Mouse (Mus musculus) gastrocnemius, postnatal 14 days (tissue): ENCODE measurements around the gene Cnst. TPM values are rescaled to one million over a fixed set of nuclear protein-coding genes. Genes with fewer than 3 reads are reported as not detected.
"Not testable (repeated sequence)": the region's sequence is repeated elsewhere in the genome, so short reads cannot be mapped to it uniquely, and the experiment has no call there.

ENCODE experiments used
- DNase-seq: peaks from one replicate; pipeline ENCODE4 v3.0.0; 2021; ENCODE audit warnings: mixed read lengths
- intact Hi-C: fragments of 180-260 bp; cut with DNase I; formaldehyde crosslinking; loops from one replicate; pipeline ENCODE4 v1.15.1; 2025; ENCODE audit warnings: low total_unique reads
- long read RNA-seq, 2 experiments: library from polyadenylated mRNA; stranded (forward); transcript quantifications; one replicate each; pipeline ENCODE4 v2.0.0; 2021
- total RNA-seq, 2 experiments: library from RNA; stranded (reverse); gene quantifications; 2 replicates each; pipeline ENCODE4 v1.2.3; 2021

Cnst gene
- total RNA-seq, result 10 to 100 TPM; 23.4 to 25.9 TPM
- long read RNA-seq, experiment 1, full-length matches to known transcripts, result 6 of 8 reads
- long read RNA-seq, experiment 1, partial matches to known transcripts, result 0 of 8 reads
- long read RNA-seq, experiment 1, other reads (novel, unspliced or antisense), result 2 of 8 reads
- long read RNA-seq, experiment 2, full-length matches to known transcripts, result 16 of 25 reads
- long read RNA-seq, experiment 2, partial matches to known transcripts, result 6 of 25 reads
- long read RNA-seq, experiment 2, other reads (novel, unspliced or antisense), result 3 of 25 reads

DNA sequence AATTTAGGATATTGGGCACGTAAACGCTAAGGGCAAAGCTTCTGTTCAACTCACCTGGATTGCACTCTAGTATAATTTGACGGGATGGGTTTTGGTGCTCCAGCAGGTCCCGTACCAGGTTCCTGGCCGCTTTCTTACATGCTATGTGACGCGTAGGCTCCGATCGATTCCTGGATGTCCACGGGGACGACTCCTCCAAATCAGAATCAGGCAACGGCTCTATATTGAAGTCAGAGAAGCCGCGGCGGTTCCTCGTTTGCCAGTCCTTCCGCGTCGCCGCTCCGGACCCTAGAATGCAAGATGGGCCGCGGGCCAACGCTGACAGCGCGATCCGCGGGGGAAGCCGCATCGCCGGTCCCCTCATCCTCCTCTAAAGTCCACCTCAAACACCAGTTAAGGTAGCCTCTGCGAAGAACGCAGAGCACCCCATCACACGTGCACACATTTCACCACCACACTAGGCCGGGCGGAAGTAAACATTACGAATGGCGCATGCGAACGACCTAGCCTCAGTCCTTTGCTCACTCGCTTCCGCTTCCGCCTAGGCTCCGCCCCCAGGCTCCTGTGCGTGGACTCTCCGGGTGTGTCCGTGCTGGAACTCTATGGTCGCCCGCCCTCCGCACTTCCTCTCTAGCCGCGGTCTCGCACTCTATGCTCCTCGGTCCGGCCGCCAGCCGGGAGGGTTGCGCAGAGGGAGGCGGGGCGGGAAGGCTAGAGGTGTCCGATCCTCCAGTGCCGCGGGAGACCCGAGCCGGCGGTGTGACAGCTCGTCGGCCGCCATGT is at the start of gene Cnst, which contains the start of gene Tfb2m:
TSS of gene Cnst (plus strand) at position 603 of the 783 bp plus-strand sequence.
TSS of gene Tfb2m (minus strand) at position 500 of the 783 bp plus-strand sequence.
- intact Hi-C loops, result not testable (repeated sequence)
- DNase-seq, result peak; percentile 98

DNA sequence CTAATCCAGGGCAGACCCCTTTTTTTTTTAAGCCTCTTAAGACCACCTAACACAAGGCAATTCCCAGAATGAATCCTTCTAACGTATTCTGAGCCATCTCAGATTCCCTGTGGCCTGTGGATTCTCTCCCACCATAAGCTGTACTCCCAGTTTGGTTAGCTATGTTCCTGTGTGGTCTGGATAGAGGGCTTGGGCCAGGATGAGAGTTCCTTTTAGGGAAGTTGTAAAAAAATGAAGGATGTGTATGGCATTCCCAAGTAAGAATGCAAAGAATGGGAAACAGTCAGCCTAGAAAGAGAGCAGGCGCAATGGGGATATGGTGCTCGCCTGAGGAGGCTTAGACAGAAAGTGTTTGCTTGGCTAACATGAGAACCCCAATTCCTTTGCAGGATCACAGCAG is 46.9 kb upstream of the Cnst start:
- intact Hi-C loops, result no loop called here
- DNase-seq, result no peak

GRCm38 (mm10) chr1:179502565-179502964 is 43.6 kb upstream of the Cnst start:
- no peak for DNase-seq
- intact Hi-C loops, result loop anchor here (10.0 kb wide), 1 partner anchor 232 kb away; no protein-coding TSS in a partner anchor

- intact Hi-C loops, result loop anchor here (5.0 to 10.0 kb wide), 2 partner anchors 121 to 228 kb away; no protein-coding TSS in a partner anchor
- no peak for DNase-seq
Observed at GRCm38 (mm10) chr1:179506530-179507315, 39.4 kb upstream of the Cnst start.

DNA sequence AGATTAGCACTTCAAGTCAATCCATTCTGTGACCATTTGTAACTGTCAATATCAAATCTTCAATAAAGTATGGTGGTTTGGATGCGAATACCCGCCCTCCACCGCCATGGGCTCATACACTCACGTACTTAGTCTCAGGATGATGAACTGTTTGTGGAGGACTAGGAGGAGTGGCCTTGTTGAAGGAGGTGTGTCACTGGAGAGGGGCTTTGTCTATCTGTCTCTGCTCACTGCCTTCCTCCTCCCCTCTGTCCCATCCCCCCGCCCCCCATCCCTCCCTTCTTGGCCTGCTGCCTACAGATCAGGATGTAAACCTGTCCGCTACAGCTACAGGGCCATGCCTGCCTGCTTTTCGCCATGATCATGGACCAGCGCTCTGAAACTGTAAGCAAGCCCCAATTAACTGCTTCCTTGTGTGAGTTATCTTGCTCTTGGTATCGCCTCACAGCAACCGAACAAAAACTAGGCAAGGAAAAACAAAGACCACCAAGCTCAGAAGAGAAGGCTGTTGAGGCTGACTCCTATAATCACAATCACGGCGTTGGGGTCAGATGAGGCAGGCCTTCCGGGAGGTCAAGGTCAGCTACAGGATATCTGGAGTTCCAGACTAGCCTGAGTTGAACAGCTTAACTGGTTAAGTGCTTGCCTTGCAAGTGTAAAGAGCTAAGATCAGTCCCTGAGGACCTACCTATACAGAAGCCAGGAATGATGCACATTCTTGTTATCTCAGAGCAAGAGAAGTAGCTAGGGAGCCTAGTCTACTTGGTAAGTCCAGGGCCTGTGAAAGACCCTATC is 35.4 kb upstream of the Cnst start:
- intact Hi-C loops, result no loop called here
- DNase-seq, result no peak

GRCm38 (mm10) chr1:179511895-179512294 is 34.3 kb upstream of the Cnst start:
- intact Hi-C loops, result no loop called here
- DNase-seq, result no peak

GRCm38 (mm10) chr1:179516941-179517712 is 29.0 kb upstream of the Cnst start:
- DNase-seq, result no peak
- intact Hi-C loops, result loop anchor here (5.0 kb wide), 1 partner anchor 105 kb away; no protein-coding TSS in a partner anchor

DNA sequence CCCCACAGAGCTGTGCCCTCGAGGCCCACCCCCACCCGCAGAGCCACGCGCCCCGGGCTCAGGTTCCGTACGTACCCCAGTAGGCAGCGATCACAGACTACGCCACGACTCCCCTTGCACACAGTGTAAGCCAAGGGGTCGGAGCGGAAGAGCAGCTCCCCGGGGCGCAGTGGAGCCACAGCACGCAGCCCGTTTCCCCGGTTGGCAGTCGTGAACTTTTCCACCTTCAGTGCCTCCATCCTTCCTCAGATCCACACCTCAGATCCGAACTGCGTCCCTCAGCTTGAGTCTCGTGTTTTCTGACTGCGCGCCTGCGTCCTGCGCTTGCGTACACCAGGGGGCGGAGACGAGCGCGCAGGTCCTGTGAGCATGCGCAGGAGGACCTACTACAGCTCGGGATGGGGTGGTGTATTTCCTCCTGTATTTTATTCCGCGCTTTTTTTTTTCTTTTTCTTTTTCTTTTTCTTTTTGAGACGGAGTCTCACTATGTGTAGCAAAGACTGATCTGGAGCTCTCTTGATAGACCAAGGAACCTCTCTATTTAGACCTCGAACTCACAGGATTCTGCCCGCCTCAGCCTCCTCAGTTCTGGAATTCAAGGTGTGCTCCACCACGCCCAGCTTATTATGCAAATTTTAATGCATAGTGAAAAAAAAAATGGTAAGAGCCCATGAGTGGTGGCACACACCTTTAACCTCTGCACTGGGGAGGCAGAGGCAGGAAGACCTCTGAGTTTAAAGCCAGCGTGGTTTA is 28.3 kb upstream of the Cnst start, which contains the start of gene Smyd3:
TSS of gene Smyd3 (minus strand) at position 329 of the 753 bp plus-strand sequence.
- intact Hi-C loops, result loop anchor here (5.0 kb wide), 1 partner anchor 104 kb away; no protein-coding TSS in a partner anchor
- DNase-seq, result peak; percentile 79

GRCm38 (mm10) chr1:179519901-179520300 is 26.3 kb upstream of the Cnst start:
- DNase-seq, result no peak
- intact Hi-C loops, result loop anchor here (5.0 kb wide), 1 partner anchor 102 kb away; no protein-coding TSS in a partner anchor

DNA sequence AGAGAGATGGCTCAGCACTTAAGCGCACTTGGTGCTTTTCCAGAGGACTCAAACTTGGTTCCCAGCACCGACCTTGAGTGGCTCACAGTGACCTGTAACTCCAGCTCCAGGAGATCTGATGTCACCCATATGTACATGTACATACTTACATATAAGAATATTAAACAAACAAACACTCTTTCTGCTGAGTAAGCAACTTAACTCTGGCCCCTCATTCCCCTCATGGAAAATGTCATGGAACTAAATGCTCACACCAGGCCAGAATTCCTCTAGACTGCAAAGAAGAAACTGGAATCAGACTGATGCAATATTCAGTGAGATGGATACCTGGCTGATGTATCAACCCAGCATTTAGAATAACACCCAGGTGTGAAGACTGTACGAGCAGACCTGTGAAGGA is 7.1 kb upstream of the Cnst start:
- intact Hi-C loops, result loop anchor here (10.0 kb wide), 1 partner anchor 216 kb away; no protein-coding TSS in a partner anchor
- no peak for DNase-seq

GRCm38 (mm10) chr1:179539887-179540286 is 6.3 kb upstream of the Cnst start:
- intact Hi-C loops, result loop anchor here (5.0 to 10.0 kb wide), 2 partner anchors 72 to 215 kb away; no protein-coding TSS in a partner anchor
- no peak for DNase-seq

DNA sequence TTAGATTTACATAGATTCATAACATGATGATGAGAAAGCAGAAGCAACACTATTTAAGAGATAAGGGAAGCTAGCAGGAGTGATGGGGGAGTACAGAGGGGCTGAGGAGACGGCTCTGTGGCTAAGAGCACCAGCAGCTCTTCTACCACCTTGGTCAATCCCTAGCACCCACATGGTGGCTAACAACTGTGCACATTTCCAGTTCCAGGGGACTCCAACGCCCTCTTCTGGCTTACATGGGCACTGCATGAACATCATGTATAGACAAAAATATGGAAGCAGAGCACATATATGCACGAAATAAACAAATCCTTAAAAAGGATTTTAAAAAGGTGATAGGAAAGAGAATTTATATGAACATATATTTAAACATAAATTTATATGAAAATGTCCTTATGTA is 4.7 kb upstream of the Cnst start:
- intact Hi-C loops, result loop anchor here (5.0 kb wide), 1 partner anchor 71 kb away; no protein-coding TSS in a partner anchor
- no peak for DNase-seq

DNA sequence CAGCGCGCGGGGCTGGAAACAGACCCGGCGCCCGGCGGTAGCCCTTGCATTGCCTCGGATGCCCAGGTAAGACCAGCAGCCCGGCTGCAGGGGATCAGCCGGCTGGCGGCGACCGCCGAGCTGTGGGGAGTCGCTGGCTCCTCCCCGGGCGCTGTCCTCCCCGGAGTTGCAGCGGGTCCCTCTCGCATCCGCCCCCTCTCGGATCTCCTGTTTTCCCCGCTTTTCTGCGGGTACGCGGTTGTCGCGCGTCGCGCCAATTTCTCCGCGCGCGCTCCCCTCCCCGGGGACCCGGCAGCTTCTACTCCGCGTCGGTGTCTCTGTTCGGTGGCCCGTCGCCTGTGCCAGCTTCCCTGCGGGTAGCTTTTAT is 364 bp downstream of the Cnst start:
- DNase-seq, result no peak
- intact Hi-C loops, result no loop called here

GRCm38 (mm10) chr1:179547176-179547575 is 1.0 kb downstream of the Cnst start:
- no peak for DNase-seq
- intact Hi-C loops, result no loop called here

DNA sequence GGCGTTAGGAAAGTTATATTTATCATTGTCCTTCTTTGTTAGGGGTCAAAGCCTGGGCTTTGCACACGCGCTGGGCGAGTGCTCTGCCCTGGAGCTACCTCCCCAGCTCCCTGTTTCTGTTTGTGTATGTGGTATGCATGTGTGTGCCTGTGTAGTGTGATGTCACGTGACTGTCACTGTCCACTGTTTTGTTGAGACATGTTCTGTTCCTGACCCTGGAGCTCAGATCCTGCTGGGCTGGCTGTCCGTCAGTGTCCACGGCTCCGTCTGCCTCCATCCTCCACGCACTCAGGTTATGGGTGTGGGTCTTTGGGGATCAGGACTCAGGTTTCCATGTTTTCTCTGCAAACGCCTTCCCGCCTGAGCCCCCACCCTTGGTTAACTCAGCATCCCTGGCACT is 2.0 kb downstream of the Cnst start:
- intact Hi-C loops, result no loop called here
- DNase-seq, result no peak

DNA sequence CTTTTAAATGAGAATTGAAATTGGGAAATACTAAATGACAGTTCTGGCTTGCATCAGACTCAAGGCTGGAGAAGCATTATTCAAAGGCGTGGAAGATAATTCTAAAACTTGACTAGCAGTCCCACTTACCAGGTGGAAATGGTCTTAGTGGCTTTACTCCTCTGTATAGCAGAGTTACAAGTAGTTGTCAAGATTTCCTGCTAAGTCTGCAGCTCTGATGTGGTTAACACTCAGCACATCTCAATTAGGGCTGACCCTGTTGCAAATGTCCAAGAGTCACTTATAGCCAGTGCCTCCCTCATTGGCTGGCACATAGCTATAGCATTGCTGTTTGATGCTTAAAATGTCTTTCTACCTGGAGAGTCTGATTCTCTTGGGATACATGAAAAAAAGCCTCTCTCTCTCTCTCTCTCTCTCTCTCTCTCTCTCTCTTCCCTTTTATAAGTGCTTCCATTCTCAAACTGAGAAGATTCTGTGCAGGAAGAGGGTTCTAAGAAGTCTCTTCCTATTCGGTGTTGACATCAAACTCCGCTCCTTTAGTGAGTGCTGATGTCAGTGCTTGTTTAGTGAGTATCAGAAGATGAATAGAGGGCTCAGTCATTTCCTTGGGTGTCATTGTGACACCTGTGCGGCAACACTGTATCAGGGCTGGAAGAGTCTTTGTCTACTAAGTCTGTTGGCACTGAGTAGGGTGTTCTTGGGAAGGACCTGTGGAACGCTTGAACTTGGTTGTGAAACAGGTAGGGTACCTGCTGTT is 3.0 kb downstream of the Cnst start:
- intact Hi-C loops, result no loop called here
- no peak for DNase-seq

- intact Hi-C loops, result no loop called here
- DNase-seq, result no peak
Observed at GRCm38 (mm10) chr1:179551336-179551735, 5.2 kb downstream of the Cnst start.
